Mouse (Mus musculus): ENCODE measurements around the gene Pou2f1.

Gene Pou2f1

GRCm38 (mm10) chr1:165848417-165848816 lies 154.1 kb downstream of the Pou2f1 start:
- DNase-seq (ENCODE audit: low read depth, low spot score): no peak

DNA sequence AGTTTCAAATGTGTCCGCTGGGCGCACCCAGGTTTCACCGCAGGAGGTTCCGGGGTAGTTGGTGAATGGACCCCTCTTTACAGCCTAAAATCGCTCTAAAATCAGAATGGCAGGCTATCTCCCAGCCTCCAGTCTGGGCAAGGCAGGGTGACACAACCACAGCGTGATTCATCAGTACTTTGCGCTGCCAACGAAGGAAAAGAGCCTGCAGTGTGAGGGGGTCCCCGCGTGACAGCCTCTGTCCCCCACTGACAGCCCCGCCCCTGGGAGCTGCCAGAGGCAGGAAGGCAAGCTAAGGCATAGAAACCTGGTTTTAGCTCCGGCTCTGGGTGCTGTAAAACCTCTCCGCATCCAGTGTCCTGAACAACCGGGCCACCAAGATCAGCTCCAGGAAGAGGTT lies 157.1 kb downstream of the Pou2f1 start:
- no peak for DNase-seq (ENCODE audit: low read depth, low spot score)

- no peak for DNase-seq (ENCODE audit: low read depth, low spot score)
Observed at GRCm38 (mm10) chr1:165844956-165845355, 157.5 kb downstream of the Pou2f1 start.

- DNase-seq (ENCODE audit: low read depth, low spot score): no peak
Observed at GRCm38 (mm10) chr1:165844466-165844951, 158.0 kb downstream of the Pou2f1 start.

GRCm38 (mm10) chr1:165843586-165843985 lies 158.9 kb downstream of the Pou2f1 start:
- no peak for DNase-seq (ENCODE audit: low read depth, low spot score)

- DNase-seq (ENCODE audit: low read depth, low spot score): no peak
Observed at GRCm38 (mm10) chr1:165842170-165842569, 160.3 kb downstream of the Pou2f1 start.

DNA sequence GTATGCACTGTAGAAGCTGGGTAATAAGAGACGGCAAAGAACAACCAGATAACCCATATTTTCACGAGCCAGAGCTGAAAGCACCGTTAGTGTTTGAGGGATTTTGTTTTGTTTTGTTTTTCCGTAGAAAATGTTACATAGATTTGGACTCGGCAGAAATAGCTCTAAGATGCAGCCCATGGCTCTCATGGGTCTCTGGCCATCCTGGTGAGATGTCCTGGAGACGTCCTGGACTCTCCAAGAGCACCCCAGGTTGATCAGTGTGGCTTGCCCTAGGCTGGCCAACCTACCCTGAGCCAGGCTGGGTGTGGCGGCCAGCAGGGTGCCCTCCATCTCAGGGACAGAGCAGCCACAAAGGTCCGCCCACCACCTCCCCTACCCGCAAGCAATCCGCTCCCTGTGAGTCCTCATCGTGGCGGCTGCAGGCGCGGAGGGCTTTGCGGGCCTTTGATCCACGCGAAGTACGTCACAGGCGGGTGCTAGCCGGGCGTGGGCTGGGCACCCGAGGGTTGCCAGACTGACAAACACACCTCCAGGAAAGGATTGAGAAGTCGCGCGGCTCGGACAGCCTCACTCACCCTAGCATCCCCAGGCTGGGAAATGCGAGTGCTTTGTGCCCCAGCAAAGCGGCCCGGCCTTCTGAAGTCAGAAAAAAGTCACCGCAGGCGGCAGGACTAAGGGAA lies 161.8 kb downstream of the Pou2f1 start:
- no peak for DNase-seq (ENCODE audit: low read depth, low spot score)

DNA sequence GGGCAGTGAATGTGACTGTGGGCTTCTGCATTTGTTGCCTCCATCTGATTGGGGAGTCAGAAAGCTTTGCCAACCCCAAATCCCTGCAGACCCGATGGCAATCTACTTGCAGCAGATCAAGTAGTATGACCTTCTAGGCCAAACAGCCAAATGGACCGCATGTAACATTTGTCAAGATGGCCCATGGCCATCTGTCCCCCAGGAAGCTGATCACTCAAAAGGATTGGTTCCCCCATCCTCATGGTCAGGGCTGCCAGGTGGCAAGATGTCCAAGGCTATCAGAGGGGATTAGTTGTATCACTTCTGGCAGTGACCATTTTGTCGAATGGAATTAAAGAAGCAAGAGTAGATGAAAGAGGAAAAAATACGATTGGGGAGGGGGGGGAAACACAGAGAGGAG lies 163.3 kb downstream of the Pou2f1 start:
- no peak for DNase-seq (ENCODE audit: low read depth, low spot score)

DNA sequence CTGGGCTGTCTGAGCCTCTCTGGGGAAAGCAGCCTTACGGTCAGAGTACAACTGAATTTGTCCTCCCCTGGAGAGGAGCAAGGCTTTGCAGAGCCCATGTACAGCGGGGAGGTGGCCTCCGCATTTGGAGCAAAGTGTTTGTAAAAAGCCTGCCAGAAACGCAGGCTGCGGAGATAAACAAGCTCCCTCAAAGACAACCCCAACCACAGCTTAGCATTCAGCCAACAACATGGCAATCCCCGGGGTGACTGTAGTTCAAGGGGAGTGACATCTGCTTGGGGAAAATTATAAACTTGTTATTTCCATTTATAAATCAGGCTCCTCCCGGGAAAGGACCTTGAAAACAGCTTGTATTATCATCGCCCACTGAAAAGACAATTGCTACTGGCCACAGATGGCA lies 164.9 kb downstream of the Pou2f1 start:
- DNase-seq (ENCODE audit: low read depth, low spot score): no peak

GRCm38 (mm10) chr1:165836461-165836860 lies 166.0 kb downstream of the Pou2f1 start:
- no peak for DNase-seq (ENCODE audit: low read depth, low spot score)

DNA sequence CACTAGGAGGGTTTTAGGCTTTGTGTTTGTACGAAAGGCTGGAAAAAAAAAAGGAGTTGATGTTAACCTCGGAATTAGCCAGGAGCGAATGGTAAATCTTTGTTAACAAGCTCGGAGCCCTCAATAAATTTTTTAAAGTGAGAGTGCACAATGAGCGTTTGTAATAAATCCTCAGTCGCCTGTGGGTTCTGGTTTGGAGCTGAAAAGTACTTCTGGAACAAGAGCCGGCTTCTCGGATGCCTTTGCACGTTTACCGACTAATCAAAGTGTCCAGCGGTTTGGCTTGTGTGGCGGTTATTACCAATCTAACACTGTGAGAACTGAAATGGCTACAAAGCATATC lies 167.9 kb downstream of the Pou2f1 start:
- no peak for DNase-seq (ENCODE audit: low read depth, low spot score)

GRCm38 (mm10) chr1:165833910-165834632 lies 168.4 kb downstream of the Pou2f1 start:
- DNase-seq (ENCODE audit: low read depth, low spot score): no peak

- no peak for DNase-seq (ENCODE audit: low read depth, low spot score)
Observed at GRCm38 (mm10) chr1:165833244-165833643, 169.2 kb downstream of the Pou2f1 start.

GRCm38 (mm10) chr1:165829890-165830289 lies 172.6 kb downstream of the Pou2f1 start:
- no peak for DNase-seq (ENCODE audit: low read depth, low spot score)

- no peak for DNase-seq (ENCODE audit: low read depth, low spot score)
Observed at GRCm38 (mm10) chr1:165828615-165829014, 173.9 kb downstream of the Pou2f1 start.

DNA sequence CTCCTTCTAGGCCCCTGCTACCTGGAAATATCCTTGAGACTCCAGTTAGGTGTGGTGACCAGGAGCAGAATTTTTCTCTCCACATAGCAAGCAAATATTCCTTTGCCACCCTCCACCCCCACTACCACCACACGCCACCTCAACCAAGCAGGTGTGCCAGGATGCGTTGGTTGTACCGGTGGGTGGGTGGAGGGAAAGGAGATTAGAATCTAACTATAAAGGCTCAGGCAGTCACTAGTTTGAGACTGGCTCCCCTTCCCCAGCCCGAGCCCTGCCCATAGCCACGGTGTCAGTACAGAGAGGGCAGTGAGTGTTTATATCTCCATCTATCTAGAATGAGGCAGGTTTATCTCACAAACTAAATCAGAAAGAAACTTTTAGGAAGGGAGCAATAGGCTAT lies 174.3 kb downstream of the Pou2f1 start:
- no peak for DNase-seq (ENCODE audit: low read depth, low spot score)

- DNase-seq (ENCODE audit: low read depth, low spot score): no peak
Observed at GRCm38 (mm10) chr1:165822031-165822430, 180.4 kb downstream of the Pou2f1 start.

DNA sequence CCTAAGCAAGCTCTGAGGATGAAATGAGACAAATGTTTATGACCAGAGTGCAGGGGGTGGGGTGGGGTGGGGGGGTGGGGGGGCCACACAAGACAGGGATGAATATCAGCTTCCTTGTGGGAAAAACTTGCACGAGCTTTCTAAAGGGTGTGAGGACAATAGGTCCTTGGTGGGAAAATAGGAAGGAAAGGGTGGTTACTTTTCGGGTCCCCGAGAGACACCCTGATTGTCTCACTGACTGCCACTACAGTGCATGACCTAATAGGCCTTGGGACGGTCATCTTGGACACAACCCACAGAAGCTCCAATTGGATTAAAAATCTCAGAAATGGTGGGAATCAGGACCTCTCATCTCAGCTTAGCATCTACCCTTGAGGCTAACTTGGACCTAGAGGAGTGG lies 183.3 kb downstream of the Pou2f1 start:
- no peak for DNase-seq (ENCODE audit: low read depth, low spot score)

GRCm38 (mm10) chr1:165818145-165818860 lies 184.2 kb downstream of the Pou2f1 start:
- no peak for DNase-seq (ENCODE audit: low read depth, low spot score)

- no peak for DNase-seq (ENCODE audit: low read depth, low spot score)
Observed at GRCm38 (mm10) chr1:165817264-165817663, 185.2 kb downstream of the Pou2f1 start.

DNA sequence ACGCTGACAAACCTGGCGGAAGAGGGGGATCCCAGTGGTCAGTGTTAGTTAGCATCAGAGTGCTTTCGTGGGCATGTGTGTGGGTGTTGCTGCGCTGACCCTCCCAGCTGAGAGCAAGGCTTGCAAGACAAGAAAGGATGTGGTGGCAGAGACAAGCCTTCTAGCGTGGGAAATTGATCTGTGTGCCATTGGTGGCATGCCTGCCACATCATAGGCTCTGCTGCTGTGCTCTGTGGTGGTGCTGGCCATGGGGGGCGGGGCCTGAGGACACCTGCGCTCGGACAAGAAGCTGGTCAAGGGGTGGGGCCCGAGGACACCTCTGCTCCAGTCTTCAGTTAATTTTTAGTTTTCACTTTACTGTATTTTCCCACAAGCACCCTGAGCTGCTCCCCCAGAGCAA lies 186.1 kb downstream of the Pou2f1 start:
- DNase-seq (ENCODE audit: low read depth, low spot score): no peak
